8 mouse cellular contexts compared by ENCODE assay signal in genomic region chr12:28675121-28675924, GRCm38 (mm10). TPM values are rescaled to one million over a fixed set of nuclear protein-coding genes. Genes with fewer than 3 reads are reported as not detected.
DNase-seq lines count a peak whose midpoint lies in the region; ATAC-seq lines count a peak whose summit lies in the region.

Gene Adi1 (plus strand): TSS chr12:28675231.

- H3K36me3 ChIP-seq in hindbrain, embryonic 11.5 days (ENCODE audit: control insufficient read depth, insufficient read depth, low read length), result no peaks in the 10 kb centered on the region

- H3K4me2 ChIP-seq in hindbrain, embryonic 11.5 days (replicated peaks; ENCODE audit: low read depth, low read length), result peak within 1 kb of the TSS; percentile 66

- H3K9ac ChIP-seq in hindbrain, embryonic 11.5 days (ENCODE audit: low read depth, low read length), result peak within 1 kb of the TSS; percentile 66

- H3K4me3 ChIP-seq in hindbrain, embryonic 11.5 days (ENCODE audit: low read depth, low read length), result peak within 1 kb of the TSS; percentile 41

- peak within 1 kb of the TSS; percentile 89 for H3K27ac ChIP-seq in hindbrain, embryonic 11.5 days (ENCODE audit: low read depth, low read length)

- peak; percentile 96 for ATAC-seq in hindbrain, embryonic 11.5 days (ENCODE audit: low FRiP score)

- no peaks in the 10 kb centered on the region for H3K9me3 ChIP-seq in hindbrain, embryonic 11.5 days (ENCODE audit: control insufficient read depth, low read length)

- no peaks in the 10 kb centered on the region for H3K27me3 ChIP-seq in hindbrain, embryonic 11.5 days (ENCODE audit: control insufficient read depth, insufficient read depth, low read length)

- peak; percentile 90 for DNase-seq in MN1 (ENCODE audit: low spot score)
- peak; percentile 89 for DNase-seq in cerebellum, adult 9-10 months
- DNase-seq in frontal cortex, adult 2 months (ENCODE audit: extremely low spot score in 1 of 2, low spot score in 1 of 2), result peak; percentile 69 to 87
- peak; percentile 86 for DNase-seq in hindbrain, embryonic 11.5 days (ENCODE audit: low spot score)
- peak; percentile 82 to 86 for DNase-seq in layer of hippocampus, postnatal 10 days (ENCODE audit: low spot score in 2 of 2)
- DNase-seq in lung, postnatal 10 days, result peak; percentile 88
- DNase-seq in retina, adult 2 months (ENCODE audit: low read depth, low spot score), result peak; percentile 51
- peak; percentile 83 to 86 for DNase-seq in thymus, postnatal 36 days

- 0 out of 2 replicates have a peak, but pooled peaks cover 3% of the 10 kb centered on the region for H3K4me1 ChIP-seq in hindbrain, embryonic 11.5 days (replicated peaks; ENCODE audit: control insufficient read depth, insufficient read depth, low read length)

- 2% methylated on average over 53 of the region's 53 CpGs for WGBS in hindbrain, embryonic 11.5 days

RNA-seq across cellular contexts. Expression of gene Adi1, which starts in this region (rescaled TPM):
- polyA plus RNA-seq in frontal cortex, adult 2 months (2012; rRNA removed), result 34.7 and 35.5 TPM in 2 replicates
- 51.5 and 53.5 TPM in 2 replicates for polyA plus RNA-seq in hindbrain, embryonic 11.5 days (2014; fragmentation: Nextera tagmentation; extraction: Ambion mirVana)
- 10 to 100 TPM; 15.5 to 18.4 TPM for total RNA-seq in layer of hippocampus, postnatal 10 days (2021)

Comparison
In these comparisons a context has a peak if more than half of its experiments do, and no peak if none do; other contexts are left out.
1. Peak in every context shown above with its lines: DNase-seq, ATAC-seq, H3K4me3 ChIP-seq and H3K27ac ChIP-seq.